Mouse (Mus musculus) urinary bladder, postnatal 25 days (tissue): ENCODE measurements around the gene Gm10061.
"Not testable (repeated sequence)": the region's sequence is repeated elsewhere in the genome, so short reads cannot be mapped to it uniquely, and the experiment has no call there.

Experiments
- DNase-seq: peaks from one replicate; pipeline ENCODE4 v3.0.0; 2022; ENCODE audit warnings: low spot score

Gene Gm10061

GRCm38 (mm10) chr16:89150786-89151185, at the start of gene Gm10061:
Gm10061 (plus strand) TSS chr16:89151086.
- DNase-seq: no peak

DNA sequence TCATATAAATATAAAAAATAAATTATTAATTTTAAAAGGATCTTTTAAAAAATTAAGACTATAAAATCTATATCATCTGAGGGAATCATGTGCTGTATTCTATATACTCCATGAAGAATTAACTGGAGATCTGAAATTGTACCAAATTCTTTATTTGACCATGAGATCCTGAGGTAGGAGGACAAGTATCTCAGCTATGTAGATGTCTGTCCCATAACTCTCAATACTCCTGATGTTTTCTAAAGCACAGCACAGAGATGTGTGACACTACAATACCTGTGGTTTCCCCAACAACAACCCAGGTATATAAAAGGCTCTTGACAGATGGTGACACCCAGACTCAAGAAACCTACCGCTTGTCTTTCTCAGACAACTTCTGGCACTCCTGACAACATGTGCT, 10.3 kb upstream of the Gm10061 start, which contains the start of gene Gm6358:
Gm6358 (plus strand) TSS at position 301 of the 400 bp plus-strand sequence.
- DNase-seq: no peak

GRCm38 (mm10) chr16:89157652-89158051, 6.8 kb downstream of the Gm10061 start, which contains the start of gene Gm9789:
Gm9789 (plus strand) TSS chr16:89157952.
- DNase-seq: no peak

GRCm38 (mm10) chr16:89169190-89169589, 18.3 kb downstream of the Gm10061 start, which contains the start of gene Gm7735:
Gm7735 (plus strand) TSS chr16:89169490.
- DNase-seq: not testable (repeated sequence)

GRCm38 (mm10) chr16:89174435-89174834, 23.5 kb downstream of the Gm10061 start, which contains the start of gene 1110057P08Rik:
1110057P08Rik (plus strand) TSS chr16:89174735.
- DNase-seq: no peak

- no peak for DNase-seq
Measured at GRCm38 (mm10) chr16:89188621-89189020, 37.7 kb downstream of the Gm10061 start.
